Mouse (Mus musculus): ENCODE measurements around the gene Dcp1b.

Gene Dcp1b

DNA sequence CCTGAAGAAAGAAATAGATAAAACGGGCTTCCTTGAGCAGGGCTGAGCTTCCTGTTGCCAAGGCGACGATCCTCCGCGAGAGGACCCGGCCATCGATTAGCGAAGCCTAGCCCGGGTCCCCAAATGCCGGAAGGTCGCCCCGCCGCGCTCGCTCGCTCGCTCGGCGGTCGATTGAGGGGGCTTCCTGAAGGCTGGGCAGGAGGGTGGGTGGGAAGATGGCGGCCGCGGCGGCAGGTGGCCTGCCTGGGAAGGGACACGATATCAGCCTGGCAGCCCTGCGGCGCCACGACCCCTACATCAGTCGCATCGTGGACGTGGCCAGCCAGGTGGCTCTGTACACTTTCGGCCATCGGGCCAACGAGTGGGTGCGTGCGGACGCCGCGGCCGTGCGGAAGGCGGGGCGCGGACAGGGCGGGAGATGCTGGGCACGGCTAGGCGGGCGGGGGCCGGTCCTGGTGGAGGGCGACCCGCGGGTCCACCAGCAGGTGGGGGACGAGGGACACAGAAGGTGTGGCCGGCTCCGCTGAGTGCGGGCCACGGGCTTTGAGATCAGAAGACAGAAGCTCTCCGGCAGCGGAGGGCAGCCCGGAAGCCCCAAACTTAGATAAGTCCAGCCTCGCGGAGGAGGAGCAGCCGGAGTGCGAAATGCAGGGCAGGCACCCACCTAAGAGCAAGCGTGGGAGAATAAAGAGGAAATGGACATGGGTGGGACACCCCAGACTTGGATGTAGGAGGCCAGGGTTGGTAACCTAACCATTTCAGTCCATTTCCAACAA, at the start of gene Dcp1b:
Gene Dcp1b (plus strand): TSS at position 176 of the 776 bp plus-strand sequence.
- peak; percentile 92 for DNase-seq (ENCODE audit: low read depth)

DNA sequence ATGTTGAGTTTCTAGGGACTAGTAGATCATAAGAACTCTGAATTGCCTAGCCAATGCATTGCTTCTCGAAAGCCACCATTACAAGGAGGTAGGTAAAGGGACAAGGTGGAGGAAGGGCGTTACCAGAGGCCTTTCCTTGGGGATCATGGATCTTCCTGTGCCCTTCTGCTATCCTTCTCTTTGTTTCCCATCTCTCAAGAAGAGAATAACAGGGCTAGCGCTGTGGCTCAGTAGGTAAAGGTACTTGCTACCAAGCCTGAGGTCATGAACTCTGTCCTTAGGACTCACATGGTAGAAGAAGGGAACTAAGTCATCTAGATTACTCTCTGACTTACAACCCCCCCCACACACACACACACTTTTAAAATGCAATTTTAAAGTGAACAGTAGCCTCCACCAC, 48.1 kb upstream of the Dcp1b start:
- DNase-seq (ENCODE audit: low read depth): no peak

- no peak for DNase-seq (ENCODE audit: low read depth)
Observed at GRCm38 (mm10) chr6:119128076-119128475, 47.0 kb upstream of the Dcp1b start.

DNA sequence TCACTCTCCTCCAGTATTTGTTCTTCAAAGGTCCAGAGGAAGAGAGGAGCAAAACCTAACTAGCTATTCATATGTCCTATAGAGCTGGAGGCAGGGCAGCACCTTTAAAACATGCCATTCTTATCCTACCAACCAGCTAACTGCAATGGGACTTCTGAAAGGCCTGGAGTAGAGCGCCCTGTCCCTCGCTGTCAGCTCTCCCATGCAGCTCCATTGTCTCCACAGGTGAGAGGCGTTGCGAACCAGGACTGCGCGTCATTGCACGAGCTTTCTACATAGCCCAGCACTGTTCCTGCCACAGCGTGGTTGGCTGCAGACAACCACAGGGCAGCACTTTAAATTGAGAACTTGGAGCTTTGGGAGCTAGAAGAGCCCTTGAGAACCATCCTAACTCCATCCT, 46.5 kb upstream of the Dcp1b start:
- DNase-seq (ENCODE audit: low read depth): no peak

GRCm38 (mm10) chr6:119129664-119130063, 45.4 kb upstream of the Dcp1b start:
- peak; percentile 60 for DNase-seq (ENCODE audit: low read depth)

DNA sequence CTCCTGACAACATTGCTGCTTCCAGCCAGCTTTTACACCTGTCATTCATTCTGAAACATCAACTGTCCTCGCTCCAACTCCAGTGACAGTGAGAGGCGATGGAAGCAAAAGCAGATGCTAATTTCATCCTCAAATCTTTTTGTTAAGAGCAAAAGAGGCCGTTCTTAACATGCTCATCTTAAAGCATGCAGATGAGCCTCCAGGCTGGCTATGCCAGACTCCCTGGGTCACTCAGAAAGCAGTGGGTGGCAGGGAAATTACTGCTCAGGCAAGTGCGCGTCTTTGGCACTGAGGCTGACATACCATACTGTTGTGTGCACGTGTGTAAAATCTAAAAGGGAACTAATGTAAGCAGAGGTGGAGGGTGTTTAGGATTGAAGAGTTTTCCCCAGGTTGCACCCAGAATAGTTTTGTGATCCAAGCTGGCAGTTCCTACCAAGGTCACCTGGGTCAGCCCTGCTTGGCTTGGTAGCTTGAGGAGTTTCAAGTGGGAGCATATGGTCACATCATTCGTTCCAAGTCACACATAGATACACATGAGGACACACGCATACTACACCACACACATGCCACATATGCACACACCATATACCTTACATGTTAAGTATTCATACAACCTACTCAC, 42.8 kb upstream of the Dcp1b start:
- DNase-seq (ENCODE audit: low read depth): no peak

GRCm38 (mm10) chr6:119132863-119133262, 42.2 kb upstream of the Dcp1b start:
- DNase-seq (ENCODE audit: low read depth): no peak

DNA sequence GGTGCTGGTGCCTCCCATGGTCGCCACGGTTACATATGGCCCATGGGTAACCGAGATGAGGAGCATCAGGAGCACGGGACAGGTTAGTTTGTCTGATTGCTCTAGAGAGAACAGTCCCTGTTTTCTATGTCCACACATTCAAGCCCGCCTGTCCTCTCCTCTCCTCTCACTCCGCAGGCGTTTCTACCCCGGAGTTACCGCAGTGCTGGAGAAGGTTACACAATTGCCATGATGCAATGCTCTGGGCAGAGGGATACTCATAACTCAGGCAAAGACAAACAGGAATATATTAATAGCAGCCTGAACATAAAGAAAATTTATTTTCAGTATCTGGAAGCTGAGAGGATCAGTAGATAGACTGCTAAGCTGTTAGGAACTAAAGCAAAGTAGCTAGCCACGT, 37.3 kb upstream of the Dcp1b start:
- DNase-seq (ENCODE audit: low read depth): no peak

- no peak for DNase-seq (ENCODE audit: low read depth)
Observed at GRCm38 (mm10) chr6:119139561-119139960, 35.5 kb upstream of the Dcp1b start.

- DNase-seq (ENCODE audit: low read depth): no peak
Observed at GRCm38 (mm10) chr6:119145109-119145508, 29.9 kb upstream of the Dcp1b start.

DNA sequence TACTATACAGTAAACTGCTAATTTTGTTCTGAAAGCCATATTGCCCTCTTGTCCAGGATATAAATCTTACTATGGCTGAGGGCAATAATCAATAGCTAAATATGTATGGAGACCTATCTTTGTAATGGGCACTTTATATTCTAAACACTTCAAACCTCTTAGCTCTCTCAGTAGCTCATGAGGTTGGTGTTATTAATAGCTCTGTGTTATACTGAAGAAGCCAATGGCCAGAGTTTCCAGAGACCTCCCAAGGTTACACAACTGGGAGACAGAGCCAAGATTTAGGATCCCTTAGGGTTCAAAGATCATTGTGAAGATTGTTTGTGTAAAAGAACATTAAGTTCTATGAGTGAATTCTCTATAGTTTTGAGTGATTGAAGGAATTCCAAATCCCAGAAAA, 9.4 kb upstream of the Dcp1b start:
- DNase-seq (ENCODE audit: low read depth): no peak

DNA sequence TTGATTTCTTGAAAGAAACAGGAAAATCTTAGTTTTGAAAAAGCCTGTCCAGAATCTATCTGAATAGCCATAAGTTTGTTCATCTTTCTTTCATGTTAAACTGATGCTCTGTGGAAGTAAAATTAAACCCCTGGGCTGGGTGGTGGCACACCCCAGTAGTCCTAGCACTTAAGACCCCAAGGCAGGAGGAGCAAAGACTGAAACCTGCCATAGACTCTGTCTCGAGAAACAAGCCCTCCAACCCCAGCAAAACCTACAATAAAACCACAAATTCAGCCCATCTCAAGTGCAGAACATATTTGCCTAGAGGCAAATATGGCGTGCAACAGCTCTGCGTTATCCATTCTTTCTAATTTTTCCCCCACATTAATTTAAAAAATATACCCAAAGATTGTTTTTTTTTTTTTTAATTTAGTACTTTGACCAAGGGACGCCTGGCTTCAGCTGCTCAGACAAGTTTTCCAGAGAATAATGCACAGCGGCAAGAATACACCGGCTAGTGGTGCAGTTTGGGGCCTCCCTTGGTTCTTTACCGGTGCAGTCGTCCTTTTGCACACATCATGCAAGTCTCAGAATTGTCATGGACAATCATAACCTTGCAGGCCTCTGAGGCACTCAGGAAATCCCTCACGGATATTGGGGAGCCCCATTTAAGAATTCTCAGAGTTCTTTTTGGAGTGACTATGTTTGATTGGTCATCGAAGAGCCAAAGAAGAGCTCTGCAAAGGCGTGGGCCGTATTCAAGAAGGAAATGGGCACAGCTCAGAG, 562 bp upstream of the Dcp1b start:
- DNase-seq (ENCODE audit: low read depth): no peak

GRCm38 (mm10) chr6:119176103-119176502, 1.1 kb downstream of the Dcp1b start:
- DNase-seq (ENCODE audit: low read depth): no peak

DNA sequence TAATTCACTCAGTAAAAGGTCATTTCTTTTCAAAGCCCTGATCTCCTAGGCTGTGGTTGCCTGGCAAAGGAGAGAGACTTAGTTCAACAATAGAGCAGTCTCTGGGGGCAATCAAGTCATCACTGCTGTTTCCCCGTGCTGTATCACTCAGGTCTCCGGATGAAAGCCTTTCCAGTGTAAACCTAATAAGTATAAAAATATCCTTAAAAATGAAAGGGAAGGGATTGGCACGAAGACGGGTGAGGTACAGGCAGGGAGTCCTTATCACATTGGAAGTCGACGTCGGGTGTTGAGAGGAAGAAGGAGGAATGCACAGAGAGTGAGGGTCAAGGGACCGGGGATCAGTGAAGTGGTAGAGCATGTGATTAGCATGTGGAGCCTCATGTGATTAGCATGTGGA, 2.0 kb downstream of the Dcp1b start:
- no peak for DNase-seq (ENCODE audit: low read depth)

- DNase-seq (ENCODE audit: low read depth): no peak
Observed at GRCm38 (mm10) chr6:119180188-119180587, 5.1 kb downstream of the Dcp1b start.

- DNase-seq (ENCODE audit: low read depth): no peak
Observed at GRCm38 (mm10) chr6:119182211-119182610, 7.2 kb downstream of the Dcp1b start.

GRCm38 (mm10) chr6:119183781-119184180, 8.7 kb downstream of the Dcp1b start:
- no peak for DNase-seq (ENCODE audit: low read depth)

- no peak for DNase-seq (ENCODE audit: low read depth)
Observed at GRCm38 (mm10) chr6:119186658-119187057, 11.6 kb downstream of the Dcp1b start.

GRCm38 (mm10) chr6:119187631-119188030, 12.6 kb downstream of the Dcp1b start:
- no peak for DNase-seq (ENCODE audit: low read depth)

GRCm38 (mm10) chr6:119191478-119191877, 16.4 kb downstream of the Dcp1b start:
- DNase-seq (ENCODE audit: low read depth): no peak

DNA sequence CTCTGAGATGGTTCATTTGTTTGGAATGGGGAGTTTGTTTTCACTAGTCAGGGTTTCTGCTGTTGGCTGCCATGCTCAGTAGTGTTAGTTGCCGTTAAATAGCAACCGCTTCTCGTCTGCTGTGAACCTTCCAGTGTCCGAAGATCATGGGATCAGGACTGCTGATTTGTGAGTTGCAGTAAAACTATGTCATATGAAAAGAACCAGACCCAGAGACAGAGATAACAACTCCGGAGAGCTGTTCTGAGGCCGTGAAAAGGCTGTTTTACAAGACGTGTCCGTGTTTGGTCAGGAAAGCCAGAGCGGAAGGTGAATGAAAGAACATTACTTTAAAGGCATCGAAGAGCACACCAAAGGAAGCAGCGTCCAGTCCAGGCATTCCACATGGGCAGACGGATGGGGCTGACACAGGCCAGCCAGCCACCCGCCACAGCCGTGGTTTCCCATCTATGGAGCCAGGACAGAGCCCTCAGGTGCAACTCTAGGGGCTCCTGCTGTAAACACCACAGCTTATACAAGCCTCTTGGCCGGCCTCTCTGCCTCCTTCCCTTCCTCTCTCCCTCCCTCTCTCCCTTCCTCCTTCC, 18.6 kb downstream of the Dcp1b start:
- no peak for DNase-seq (ENCODE audit: low read depth)

GRCm38 (mm10) chr6:119194161-119194560, 19.1 kb downstream of the Dcp1b start:
- DNase-seq (ENCODE audit: low read depth): no peak

GRCm38 (mm10) chr6:119194601-119195000, 19.5 kb downstream of the Dcp1b start:
- no peak for DNase-seq (ENCODE audit: low read depth)

Data from naive thymus-derived CD4-positive, alpha-beta T cell, adult 2 months (primary cell).